Mouse (Mus musculus) midbrain, embryonic 15.5 days (tissue): ENCODE results near the gene Parp6. TPM values are rescaled to one million over a fixed set of nuclear protein-coding genes. Genes with fewer than 3 reads are reported as not detected.
A peak's percentile ranks its signal among the peaks of the same experiment; 100 is the strongest.

Source experiments
- ATAC-seq: fragments of 200-750 bp; cut with Nextera tagmentation; replicated peaks from 2 replicates; pipeline ENCODE4 v1.8.0; 2017; ENCODE audit warnings: moderate TSS enrichment
- H3K27ac ChIP-seq: fragments of 300-500 bp; sonication (generic); 2 replicates; pipeline ENCODE4 v1.5.1; 2015; ENCODE audit warnings: mild to moderate bottlenecking, inconsistent platforms
- H3K27me3 ChIP-seq: fragments of 300-500 bp; sonication (generic); replicated peaks from 2 replicates; pipeline ENCODE4 v1.6.1; 2015; ENCODE audit warnings: inconsistent platforms
- H3K36me3 ChIP-seq: fragments of 300-500 bp; sonication (generic); replicated peaks from 2 replicates; pipeline ENCODE4 v1.6.1; 2015; ENCODE audit warnings: inconsistent platforms
- H3K4me1 ChIP-seq: fragments of 300-500 bp; sonication (generic); 2 replicates; pipeline ENCODE4 v1.6.1; 2015; ENCODE audit warnings: inconsistent platforms
- H3K4me2 ChIP-seq: fragments of 300-500 bp; sonication (generic); 2 replicates; pipeline ENCODE4 v1.6.1; 2015; ENCODE audit warnings: inconsistent platforms, mild to moderate bottlenecking, moderate library complexity
- H3K4me3 ChIP-seq: fragments of 300-500 bp; sonication (generic); 2 replicates; pipeline ENCODE4 v1.5.1; 2015; ENCODE audit warnings: mild to moderate bottlenecking, inconsistent platforms
- H3K9ac ChIP-seq: fragments of 300-500 bp; sonication (generic); 2 replicates; pipeline ENCODE4 v1.6.1; 2015; ENCODE audit warnings: mild to moderate bottlenecking, inconsistent platforms
- H3K9me3 ChIP-seq: fragments of 300-500 bp; sonication (generic); 2 replicates; pipeline ENCODE4 v1.6.1; 2016; ENCODE audit warnings: inconsistent platforms
- WGBS: fragments of 180-500 bp; shearing (Covaris S2); methylation state at CpG from one replicate; pipeline ENCODE4 v1.1.7; 2015; ENCODE audit warnings: mixed read lengths; 5-methylcytosine and 5-hydroxymethylcytosine counted together
- polyA plus RNA-seq: library from polyadenylated mRNA; unstranded; fragments of >200 nt; fragmentation: Nextera tagmentation; extraction: Ambion mirVana; gene quantifications from 2 replicates; pipeline ENCODE4 v1.2.1, GENCODE M21; 2015

The Parp6 gene
- 228 and 229 TPM in 2 replicates for polyA plus RNA-seq

DNA sequence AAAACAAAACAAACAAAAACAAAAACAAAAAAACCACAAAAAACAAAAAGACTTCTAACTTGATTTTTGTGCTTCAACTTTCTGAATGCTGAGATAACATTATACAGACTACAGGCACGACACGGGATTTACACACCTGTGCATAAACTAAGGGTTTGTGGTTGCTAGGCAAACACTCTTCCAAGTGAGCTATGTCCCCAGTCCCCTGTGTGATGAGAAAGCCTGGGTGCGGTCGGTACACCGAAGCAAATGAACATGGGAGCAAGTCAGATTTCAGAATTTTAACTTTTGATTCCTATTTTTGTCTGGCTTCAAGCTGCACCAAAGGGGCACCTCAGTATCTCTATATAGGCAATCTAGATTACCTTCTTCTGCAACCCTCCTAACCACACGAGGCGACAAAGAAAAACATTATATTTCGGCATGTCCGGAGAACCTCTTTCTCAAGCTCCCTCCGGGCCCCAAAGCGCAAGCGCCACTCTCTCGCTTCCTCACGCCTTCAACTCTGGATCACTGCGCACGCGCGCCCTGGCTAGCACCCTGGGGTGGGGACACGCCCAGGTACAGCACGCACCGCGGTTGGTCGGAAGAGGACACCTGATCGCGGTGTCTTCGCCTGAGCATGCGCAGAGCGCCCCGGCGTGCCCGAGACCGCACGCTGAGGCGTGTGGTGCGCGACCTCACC is at the start of gene Parp6:
TSS of gene Parp6 (plus strand) at position 663 of the 685 bp plus-strand sequence.
- Histone ChIP-seq H3K4me3 (peak within 1 kb of the TSS; percentile 92), H3K4me1 (peaks cover 34% of the 10 kb centered on the region), H3K9me3 (no peaks in the 10 kb centered on the region), H3K9ac (peak within 1 kb of the TSS; percentile 92), H3K4me2 (peak within 1 kb of the TSS; percentile 76), H3K27me3 (no peaks in the 10 kb centered on the region), H3K36me3 (no peaks in the 10 kb centered on the region), H3K27ac (peak within 1 kb of the TSS; percentile 92)
- 1% methylated on average over 36 of the region's 36 CpGs for WGBS
- ATAC-seq = peak; percentile 97

DNA sequence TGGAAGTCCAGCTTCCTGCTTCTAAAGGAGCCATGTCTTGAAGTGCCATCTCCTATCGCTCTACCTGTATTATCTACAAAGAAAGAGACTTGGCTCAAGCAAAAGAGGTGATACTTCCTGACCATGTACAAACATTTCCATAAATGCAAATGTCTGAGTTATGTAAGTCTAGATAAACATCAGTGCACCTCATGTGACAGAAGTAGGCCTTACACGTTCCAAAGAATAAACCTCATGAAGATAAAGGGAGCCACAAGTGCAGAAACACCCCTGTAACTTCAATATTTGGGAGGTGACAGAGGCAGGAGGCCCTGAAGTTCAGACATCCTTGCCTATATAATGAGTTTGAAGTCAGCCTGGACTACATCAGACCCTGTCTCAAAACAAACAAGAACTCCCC is 45.2 kb upstream of the Parp6 start:
- WGBS = 86% methylated on average over 2 of the region's 2 CpGs
- H3K4me1 ChIP-seq = peaks cover 2% of the 10 kb centered on the region
- no peak overlapping the region for H3K4me2 ChIP-seq
- 0 out of 2 replicates have a peak, but pooled peaks cover 4% of the 10 kb centered on the region for H3K27me3 ChIP-seq
- H3K4me3 ChIP-seq = no peak overlapping the region
- H3K9me3 ChIP-seq = no peaks in the 10 kb centered on the region
- H3K9ac ChIP-seq = no peak overlapping the region
- no peaks in the 10 kb centered on the region for H3K36me3 ChIP-seq
- no peak for ATAC-seq
- H3K27ac ChIP-seq = no peak overlapping the region

DNA sequence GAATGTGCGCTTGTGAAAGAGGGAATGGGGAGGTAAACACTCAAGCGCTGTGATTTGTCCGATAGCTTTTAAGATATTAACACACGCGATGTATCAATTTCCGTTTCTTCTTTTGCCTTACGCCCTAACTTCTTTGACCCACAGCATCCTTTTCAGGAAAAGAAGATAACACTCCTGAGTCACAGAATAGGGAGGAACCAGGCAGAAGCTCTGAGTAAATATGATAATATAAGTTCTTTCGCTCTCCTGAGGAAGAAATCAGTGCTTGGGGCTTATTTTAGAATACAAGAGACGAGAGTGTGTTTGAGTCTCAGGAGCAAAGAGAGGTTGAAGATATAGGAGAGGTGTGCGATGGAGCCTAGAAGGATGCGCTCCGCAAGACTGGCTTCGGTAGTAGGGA is 39.7 kb upstream of the Parp6 start:
- peak overlapping the region; percentile 71 for H3K27ac ChIP-seq
- WGBS = 12% methylated on average over 13 of the region's 13 CpGs

DNA sequence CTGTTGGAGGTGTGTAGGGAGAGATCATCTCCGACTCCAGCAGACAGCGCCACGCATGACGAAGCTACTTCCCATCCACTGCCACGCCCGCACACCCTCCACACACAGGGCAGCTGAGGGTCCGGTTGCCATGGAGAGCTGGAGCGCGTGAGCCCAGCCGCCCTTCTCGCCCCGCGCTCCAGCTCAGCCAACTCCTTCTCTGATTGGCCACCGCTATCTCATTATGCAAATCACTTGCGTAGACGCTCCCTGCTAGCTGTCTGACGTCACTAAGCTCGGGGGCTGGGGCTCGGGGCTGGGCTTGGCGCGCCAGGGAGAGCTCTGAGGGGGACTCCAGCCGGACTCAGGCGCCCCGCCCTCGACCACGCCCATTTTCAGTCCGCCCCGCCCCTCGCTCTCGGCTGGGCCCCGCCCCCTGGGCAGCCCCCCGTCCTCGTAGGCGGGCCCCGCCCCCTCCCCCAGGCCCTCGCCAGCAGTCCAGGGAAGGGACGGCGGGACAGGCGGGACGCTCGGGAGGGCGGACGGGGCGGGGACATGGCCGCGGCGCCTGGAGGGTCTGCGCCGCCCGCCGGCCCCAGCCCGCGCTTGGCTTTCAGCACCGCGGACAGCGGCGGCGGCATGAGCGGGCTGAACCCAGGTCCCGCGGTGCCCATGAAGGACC is 39.1 kb upstream of the Parp6 start, which contains the start of gene Celf6:
TSS of gene Celf6 (plus strand) at position 74 of the 661 bp plus-strand sequence.
- 0% methylated on average over 60 of the region's 61 CpGs for WGBS
- peak; percentile 98 for ATAC-seq

More for the DNA sequence above, 39.7 kb upstream of the Parp6 start:
- H3K36me3 ChIP-seq = no peaks in the 10 kb centered on the region
- peak overlapping the region; percentile 53 for H3K4me3 ChIP-seq
- peak overlapping the region; percentile 7; the same call in 1 of the 2 replicates for H3K9ac ChIP-seq
- H3K27me3 ChIP-seq = 0 out of 2 replicates have a peak, but pooled peaks cover 4% of the 10 kb centered on the region
- no peaks in the 10 kb centered on the region for H3K9me3 ChIP-seq
- no peak for ATAC-seq
- peaks cover 27% of the 10 kb centered on the region for H3K4me1 ChIP-seq
- peak overlapping the region; percentile 70 for H3K4me2 ChIP-seq

DNA sequence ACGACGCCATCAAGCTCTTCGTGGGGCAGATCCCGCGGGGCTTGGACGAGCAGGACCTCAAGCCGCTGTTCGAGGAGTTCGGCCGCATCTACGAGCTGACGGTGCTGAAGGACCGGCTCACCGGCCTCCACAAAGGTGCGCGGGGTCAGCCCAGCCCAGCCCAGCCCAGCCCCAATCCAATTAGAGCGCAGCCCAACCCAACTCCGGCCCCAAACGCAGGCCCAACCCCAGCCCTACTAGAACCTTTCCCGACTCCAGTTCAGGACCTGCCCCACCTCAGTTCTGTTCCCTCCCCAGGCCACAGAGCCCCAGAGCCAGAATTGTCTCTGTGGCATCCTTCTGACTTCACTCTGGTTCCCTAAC is 38.6 kb upstream of the Parp6 start:
- 0 out of 2 replicates have a peak, but pooled peaks cover 4% of the 10 kb centered on the region for H3K27me3 ChIP-seq
- peaks cover 27% of the 10 kb centered on the region for H3K4me1 ChIP-seq
- H3K36me3 ChIP-seq = no peaks in the 10 kb centered on the region
- peak overlapping the region; percentile 70 for H3K4me2 ChIP-seq
- H3K9me3 ChIP-seq = no peaks in the 10 kb centered on the region
- WGBS = 0% methylated on average over 20 of the region's 20 CpGs
- H3K4me3 ChIP-seq = peak overlapping the region; percentile 53
- peak overlapping the region; percentile 49 for H3K9ac ChIP-seq
- peak overlapping the region; percentile 71 for H3K27ac ChIP-seq
- ATAC-seq = peak; percentile 50; the same call in 1 of the 2 replicates

More for the DNA sequence above, 39.1 kb upstream of the Parp6 start, which contains the start of gene Celf6:
- Histone ChIP-seq H3K4me1 (peaks cover 27% of the 10 kb centered on the region), H3K27ac (peak within 1 kb of the TSS; percentile 71), H3K9me3 (no peaks in the 10 kb centered on the region), H3K27me3 (0 out of 2 replicates have a peak, but pooled peaks cover 4% of the 10 kb centered on the region), H3K4me2 (peak within 1 kb of the TSS; percentile 70), H3K36me3 (no peaks in the 10 kb centered on the region), H3K4me3 (peak within 1 kb of the TSS; percentile 53), H3K9ac (peak within 1 kb of the TSS; percentile 49)

DNA sequence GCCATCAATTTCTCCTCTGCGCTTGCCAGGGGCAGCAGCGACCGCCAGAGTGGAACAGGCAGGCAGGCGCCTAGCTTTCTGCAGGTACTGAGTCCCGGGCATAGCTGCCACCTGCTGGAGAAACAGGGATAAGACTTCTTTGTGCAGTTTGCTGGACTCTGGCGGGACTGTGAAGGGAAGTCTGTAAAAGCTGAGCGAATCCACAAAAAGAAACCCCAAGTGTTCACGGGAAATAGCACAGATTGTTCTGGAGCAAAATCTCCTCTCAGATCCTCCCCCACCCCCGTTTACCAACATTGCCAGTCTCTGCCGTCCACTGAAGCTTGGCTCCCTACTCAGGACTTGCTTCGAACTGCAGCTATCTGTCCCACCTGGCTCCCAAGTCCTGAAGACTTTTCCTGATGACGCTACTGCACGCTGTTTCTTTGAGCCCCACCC is 32.2 kb upstream of the Parp6 start:
- WGBS = 6% methylated on average over 13 of the region's 13 CpGs
- no peaks in the 10 kb centered on the region; the same call in 1 of the 2 replicates for H3K27me3 ChIP-seq
- H3K4me3 ChIP-seq = no peak overlapping the region
- H3K27ac ChIP-seq = no peak overlapping the region
- ATAC-seq = peak; percentile 41; the same call in 1 of the 2 replicates
- peak overlapping the region; percentile 30 for H3K4me2 ChIP-seq
- peaks cover 38% of the 10 kb centered on the region for H3K4me1 ChIP-seq
- H3K36me3 ChIP-seq = no peaks in the 10 kb centered on the region
- no peak overlapping the region for H3K9ac ChIP-seq
- no peaks in the 10 kb centered on the region for H3K9me3 ChIP-seq

DNA sequence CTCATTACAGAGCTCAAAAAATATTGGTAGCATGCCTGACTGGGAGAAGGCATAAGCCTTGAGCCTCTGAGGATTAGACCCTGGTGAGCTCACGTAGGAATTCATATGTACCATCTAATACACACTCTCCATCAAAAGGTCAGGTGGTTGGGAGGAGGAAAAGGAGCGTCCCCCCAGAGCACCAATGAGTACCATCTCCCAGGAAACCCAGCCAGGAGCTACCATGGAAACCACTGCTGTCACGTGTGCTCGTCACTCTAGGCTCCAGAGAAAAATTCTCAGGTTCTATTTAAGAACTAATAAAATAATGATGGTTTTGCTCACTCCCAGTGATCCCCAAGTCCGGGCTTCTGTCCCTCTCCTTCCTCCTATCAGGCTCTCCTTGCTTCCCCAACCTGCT is 28.8 kb upstream of the Parp6 start:
- peak overlapping the region; percentile 30; the same call in 1 of the 2 replicates for H3K4me3 ChIP-seq
- peaks cover 38% of the 10 kb centered on the region for H3K4me1 ChIP-seq
- WGBS = 19% methylated on average over 5 of the region's 5 CpGs
- peak overlapping the region; percentile 90 for H3K27ac ChIP-seq
- no peaks in the 10 kb centered on the region for H3K36me3 ChIP-seq
- no peak overlapping the region for H3K9ac ChIP-seq
- no peaks in the 10 kb centered on the region; the same call in 1 of the 2 replicates for H3K27me3 ChIP-seq
- peak; percentile 64 for ATAC-seq
- no peaks in the 10 kb centered on the region for H3K9me3 ChIP-seq
- peak overlapping the region; percentile 53 for H3K4me2 ChIP-seq

DNA sequence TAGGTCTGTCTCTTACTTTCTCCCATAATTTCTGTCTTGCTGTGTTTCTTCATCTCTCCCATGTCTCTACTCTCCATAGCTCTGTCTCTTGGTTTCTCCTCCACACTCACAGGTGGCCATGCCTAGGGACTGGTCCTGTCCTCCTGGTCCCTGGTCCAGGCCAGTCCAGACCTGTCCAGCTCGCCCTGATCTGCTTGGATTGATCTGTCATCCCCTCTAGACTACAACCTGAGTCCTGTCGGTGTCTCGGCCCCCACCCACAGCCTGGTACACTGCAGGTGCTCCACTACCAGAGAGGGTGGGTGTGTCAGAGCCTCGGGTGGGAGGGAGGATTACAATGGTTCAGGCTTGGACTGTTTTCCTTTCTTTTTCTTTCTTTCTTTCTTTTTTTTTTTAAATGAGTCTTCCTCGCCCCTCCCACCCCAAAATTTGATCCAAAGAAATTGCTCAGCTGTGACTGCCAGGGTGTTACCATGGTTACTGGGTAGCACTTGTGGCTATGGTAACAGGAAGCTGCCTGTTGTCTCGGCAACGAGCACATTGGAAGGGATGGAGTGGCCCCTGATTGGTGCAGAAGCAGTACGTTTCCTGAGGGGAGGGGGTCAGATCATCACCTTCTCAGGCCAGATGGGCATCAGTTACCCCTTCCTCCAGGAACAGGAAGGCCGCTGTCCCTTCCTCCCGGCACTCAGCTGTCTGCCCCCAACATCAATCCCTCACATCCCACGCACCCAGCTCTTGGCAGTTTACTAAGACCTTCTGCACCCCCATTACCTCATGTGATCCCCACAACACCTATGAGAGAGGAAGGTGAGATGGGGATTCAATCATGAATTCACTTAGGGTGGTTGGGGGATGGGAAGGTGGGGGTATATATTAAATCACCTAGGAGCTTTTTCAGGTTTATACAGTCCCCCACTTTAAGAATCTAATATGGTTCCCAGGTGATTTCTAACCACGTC is 28.1 kb upstream of the Parp6 start:
- ATAC-seq = peak; percentile 93
- Histone ChIP-seq H3K27me3 (no peaks in the 10 kb centered on the region; the same call in 1 of the 2 replicates), H3K9me3 (no peaks in the 10 kb centered on the region), H3K4me2 (peak overlapping the region; percentile 53), H3K36me3 (no peaks in the 10 kb centered on the region), H3K4me1 (peaks cover 38% of the 10 kb centered on the region), H3K27ac (peak overlapping the region; percentile 90), H3K9ac (no peak overlapping the region), H3K4me3 (peak overlapping the region; percentile 30)
- 11% methylated on average over 12 of the region's 12 CpGs for WGBS

DNA sequence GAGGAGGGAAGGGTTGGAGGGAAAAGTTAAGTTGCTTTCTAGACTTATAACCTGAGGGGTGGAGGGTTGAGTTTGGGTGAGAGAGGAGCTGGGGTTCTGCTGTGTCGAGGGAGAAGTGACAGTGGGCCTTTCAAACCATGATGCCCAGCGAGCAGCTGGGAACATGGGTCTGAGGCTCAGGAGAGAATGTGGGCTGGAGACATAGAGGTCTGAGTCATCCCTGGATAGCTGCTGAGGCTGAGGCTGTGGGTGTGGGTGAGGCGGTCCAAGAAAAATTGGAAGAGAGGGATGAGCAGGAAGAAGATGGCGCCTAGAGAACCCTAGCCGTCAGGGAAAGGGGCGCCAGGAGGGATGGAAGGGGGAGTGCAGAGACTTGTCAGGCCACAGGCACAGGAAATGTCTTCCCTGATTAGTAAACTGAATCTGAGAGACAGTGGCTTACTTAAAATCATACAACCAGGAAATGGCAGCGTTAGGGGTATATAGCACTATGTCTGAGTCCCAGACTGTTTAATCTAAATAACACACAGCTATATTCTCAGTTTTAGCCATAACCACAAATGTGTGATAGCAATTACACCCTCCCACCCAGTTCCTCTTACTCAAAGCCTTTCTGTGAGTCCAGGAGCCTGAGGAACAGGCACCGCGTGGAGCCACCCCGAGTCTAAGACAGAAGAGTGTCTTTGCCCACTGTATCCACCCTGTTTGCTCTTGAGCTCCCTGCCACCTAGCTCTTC is 27.2 kb upstream of the Parp6 start:
- 81% methylated on average over 10 of the region's 10 CpGs for WGBS
- Histone ChIP-seq H3K4me3 (peak overlapping the region; percentile 30; the same call in 1 of the 2 replicates), H3K9ac (no peak overlapping the region), H3K4me1 (peaks cover 34% of the 10 kb centered on the region), H3K27me3 (no peaks in the 10 kb centered on the region), H3K36me3 (no peaks in the 10 kb centered on the region), H3K27ac (peak overlapping the region; percentile 75), H3K4me2 (peak overlapping the region; percentile 53), H3K9me3 (no peaks in the 10 kb centered on the region)
- no peak for ATAC-seq

DNA sequence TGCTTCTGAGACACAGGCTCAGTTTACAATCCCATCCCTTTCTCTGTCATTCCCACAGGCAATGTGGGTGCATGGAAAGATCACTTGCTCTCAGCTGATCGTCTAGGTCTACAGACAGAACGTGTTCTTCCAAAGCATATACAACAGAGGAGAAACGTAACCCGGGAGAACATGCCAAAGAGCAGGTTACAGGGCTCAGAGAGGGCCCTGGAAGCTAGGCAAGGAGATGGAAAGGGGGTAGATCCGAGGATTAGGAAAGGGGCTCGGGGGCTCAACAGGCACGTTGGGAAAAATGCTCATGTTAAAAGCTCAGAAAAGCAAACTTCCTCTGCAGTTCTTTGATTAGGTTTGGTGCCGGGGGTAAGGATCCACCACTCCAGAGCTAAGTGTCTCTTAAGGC is 15.4 kb upstream of the Parp6 start:
- Histone ChIP-seq H3K36me3 (peaks cover 2% of the 10 kb centered on the region; the same call in 1 of the 2 replicates), H3K4me1 (no peaks in the 10 kb centered on the region), H3K27ac (no peak overlapping the region), H3K4me2 (no peak overlapping the region), H3K9ac (no peak overlapping the region), H3K9me3 (no peaks in the 10 kb centered on the region), H3K4me3 (no peak overlapping the region), H3K27me3 (no peaks in the 10 kb centered on the region)
- WGBS = 78% methylated on average over 8 of the region's 8 CpGs
- no peak for ATAC-seq

DNA sequence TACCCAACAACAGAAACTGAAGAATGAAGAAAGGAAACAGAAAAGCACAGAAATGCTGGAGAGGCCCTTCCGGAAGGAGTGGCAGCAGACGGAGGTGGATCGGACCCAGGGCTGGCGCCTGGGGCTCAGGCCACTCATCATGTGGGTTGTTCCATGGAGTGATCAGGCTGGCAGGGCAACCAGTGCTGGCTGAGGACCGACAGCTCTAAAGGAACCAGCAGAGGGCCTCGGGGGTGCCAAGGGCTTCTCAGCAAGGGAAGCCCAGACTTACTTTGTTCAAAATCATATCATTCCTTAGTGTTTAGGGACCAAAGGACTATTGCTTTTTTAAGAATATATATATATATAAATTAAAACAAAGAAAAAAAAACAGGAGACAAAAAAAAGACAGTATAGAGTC is 11.1 kb upstream of the Parp6 start:
- Histone ChIP-seq H3K27me3 (no peaks in the 10 kb centered on the region), H3K4me2 (no peak overlapping the region), H3K4me3 (no peak overlapping the region), H3K9ac (no peak overlapping the region), H3K27ac (no peak overlapping the region), H3K9me3 (no peaks in the 10 kb centered on the region), H3K4me1 (no peaks in the 10 kb centered on the region), H3K36me3 (peaks cover 2% of the 10 kb centered on the region; the same call in 1 of the 2 replicates)
- no peak for ATAC-seq
- 56% methylated on average over 6 of the region's 6 CpGs for WGBS
